Mouse (Mus musculus) c-Kit-positive CD71-negative TER-119-negative erythroid progenitor cells, embryonic 14.5 days (primary cell): ENCODE data around the gene Rgs3.

Experiments used
- DNase-seq: peaks from one replicate; pipeline ENCODE4 v3.0.0-alpha.2; 2013; ENCODE audit warnings: low read depth

Gene Rgs3

GRCm38 (mm10) chr4:62653922-62654661 lies 94.4 kb downstream of the Rgs3 start:
- DNase-seq = no peak

GRCm38 (mm10) chr4:62659264-62659663 lies 99.6 kb downstream of the Rgs3 start:
- no peak for DNase-seq

- no peak for DNase-seq
Measured at GRCm38 (mm10) chr4:62659861-62660553, 100.4 kb downstream of the Rgs3 start.

GRCm38 (mm10) chr4:62660554-62660864 lies 100.9 kb downstream of the Rgs3 start:
- DNase-seq = no peak

GRCm38 (mm10) chr4:62661311-62661849 lies 101.7 kb downstream of the Rgs3 start:
- peak; percentile 58 for DNase-seq

- no peak for DNase-seq
Measured at GRCm38 (mm10) chr4:62663348-62663747, 103.7 kb downstream of the Rgs3 start.

- no peak for DNase-seq
Measured at GRCm38 (mm10) chr4:62665842-62666241, 106.2 kb downstream of the Rgs3 start.

- DNase-seq = no peak
Measured at GRCm38 (mm10) chr4:62668666-62669065, 109.0 kb downstream of the Rgs3 start.

- no peak for DNase-seq
Measured at GRCm38 (mm10) chr4:62669094-62670071, 109.7 kb downstream of the Rgs3 start.

GRCm38 (mm10) chr4:62673531-62674030 lies 113.9 kb downstream of the Rgs3 start:
- DNase-seq = no peak

- no peak for DNase-seq
Measured at GRCm38 (mm10) chr4:62674031-62674995, 114.7 kb downstream of the Rgs3 start.

- DNase-seq = no peak
Measured at GRCm38 (mm10) chr4:62675394-62675793, 115.7 kb downstream of the Rgs3 start.

- DNase-seq = no peak
Measured at GRCm38 (mm10) chr4:62677047-62677737, 117.5 kb downstream of the Rgs3 start.

GRCm38 (mm10) chr4:62679157-62679556 lies 119.5 kb downstream of the Rgs3 start:
- DNase-seq = no peak

GRCm38 (mm10) chr4:62681467-62681866 lies 121.8 kb downstream of the Rgs3 start:
- DNase-seq = no peak

GRCm38 (mm10) chr4:62682371-62682770 lies 122.7 kb downstream of the Rgs3 start:
- no peak for DNase-seq

GRCm38 (mm10) chr4:62683148-62683547 lies 123.5 kb downstream of the Rgs3 start:
- no peak for DNase-seq

- DNase-seq = no peak
Measured at GRCm38 (mm10) chr4:62684351-62684750, 124.7 kb downstream of the Rgs3 start.

GRCm38 (mm10) chr4:62685268-62685667 lies 125.6 kb downstream of the Rgs3 start:
- DNase-seq = no peak

- no peak for DNase-seq
Measured at GRCm38 (mm10) chr4:62686769-62687168, 127.1 kb downstream of the Rgs3 start.
